36 mouse cellular contexts compared by ENCODE assay signal in the genomic region with DNA sequence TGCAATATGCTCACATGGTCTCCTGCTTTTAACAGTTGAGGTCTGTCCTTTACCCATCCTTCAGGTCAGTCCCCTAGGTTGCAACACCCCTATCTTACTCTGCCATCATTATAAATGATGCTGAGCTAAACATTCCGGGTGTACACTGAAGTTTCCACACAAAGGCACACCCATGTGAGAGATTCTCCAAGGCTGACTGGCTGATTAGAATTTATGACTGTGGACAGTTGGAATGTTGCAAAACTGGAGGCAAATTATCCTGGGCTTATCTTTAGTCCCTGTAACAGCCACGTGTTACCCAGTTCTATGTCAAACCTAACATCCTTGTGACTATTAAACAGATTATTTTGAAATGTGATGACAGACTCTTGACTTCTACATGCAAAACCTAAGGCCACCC.
DNase-seq lines count a peak whose midpoint lies in the region; ATAC-seq lines count a peak whose summit lies in the region.
"Had no signal": no experiment of that assay in that cellular context is flagged by ENCODE, and none has a peak within 500 bp of the region (broad histone marks: within the 10 kb centered on the region; RNA-seq: fewer than 3 reads in every experiment).

No protein-coding gene starts in this region.

- no peak overlapping the region for H3K27ac ChIP-seq in intestine, embryonic 15.5 days
- H3K27ac ChIP-seq in stomach, embryonic 16.5 days (ENCODE audit: low read length): no peak overlapping the region
- H3K27ac ChIP-seq: embryonic facial prominence, embryonic 15.5 days; forebrain, embryonic 12.5 days; heart, adult 2 months; heart, embryonic 13.5 days; hindbrain, embryonic 10.5 days; hindbrain, embryonic 15.5 days; limb, embryonic 13.5 days; liver, embryonic 12.5 days; midbrain, embryonic 13.5 days; neural tube, embryonic 15.5 days; stomach, embryonic 15.5 days had no signal

- intact Hi-C loops in left cerebral cortex, postnatal 25 days (cut with DNase I): no loop called here

- peak; percentile 59 for DNase-seq in heart, adult 11 months
- DNase-seq in heart, adult 18-20 months: no peak
- peak; percentile 76 for DNase-seq in NIH3T3 (ENCODE audit: low read depth)
- DNase-seq in left cerebral cortex, postnatal 25 days (ENCODE audit: low spot score in 2 of 2): no peak
- no peak for DNase-seq in thymus, postnatal 4 days
- DNase-seq in urinary bladder, postnatal 25 days (ENCODE audit: low spot score): no peak
- DNase-seq: adrenal gland, postnatal 10 days; cerebellum, adult 8-10 months; cerebellum, postnatal 36 days; embryo, embryonic 11 days; forebrain, postnatal 0 days; gastrocnemius, postnatal 10 days; heart, adult 2 months; heart, postnatal 10 days; kidney, adult 9 months; kidney, postnatal 10 days; liver, postnatal 0 days; lung, postnatal 4 days; retina, postnatal 1 day; right cerebral cortex, postnatal 14 days; thymus, adult 18-20 months; thymus, postnatal 25 days had no signal

- no peaks in the 10 kb centered on the region for H3K27me3 ChIP-seq in intestine, embryonic 15.5 days (replicated peaks)
- H3K27me3 ChIP-seq in stomach, embryonic 16.5 days (ENCODE audit: control insufficient read depth, insufficient read depth, low read length): no peaks in the 10 kb centered on the region
- H3K27me3 ChIP-seq: embryonic facial prominence, embryonic 15.5 days; forebrain, embryonic 12.5 days; heart, embryonic 13.5 days; hindbrain, embryonic 15.5 days; limb, embryonic 13.5 days; liver, embryonic 12.5 days; midbrain, embryonic 13.5 days; neural tube, embryonic 15.5 days; stomach, embryonic 15.5 days had no signal

- no peaks in the 10 kb centered on the region for H3K9me3 ChIP-seq in intestine, embryonic 15.5 days
- peaks cover 6% of the 10 kb centered on the region; the same call in 1 of the 2 replicates for H3K9me3 ChIP-seq in stomach, embryonic 16.5 days (replicated peaks; ENCODE audit: control insufficient read depth, low read length)
- H3K9me3 ChIP-seq: embryonic facial prominence, embryonic 15.5 days; forebrain, embryonic 12.5 days; heart, embryonic 13.5 days; hindbrain, embryonic 10.5 days; hindbrain, embryonic 15.5 days; limb, embryonic 13.5 days; liver, embryonic 12.5 days; midbrain, embryonic 13.5 days; neural tube, embryonic 15.5 days; stomach, embryonic 15.5 days had no signal

- 40% methylated on average over 2 of the region's 2 CpGs for WGBS in intestine, embryonic 15.5 days
- 35% methylated on average over 2 of the region's 2 CpGs for WGBS in stomach, embryonic 16.5 days

- H3K4me1 ChIP-seq in intestine, embryonic 15.5 days (replicated peaks): no peaks in the 10 kb centered on the region
- H3K4me1 ChIP-seq in stomach, embryonic 16.5 days (ENCODE audit: control insufficient read depth, insufficient read depth, low read length): no peaks in the 10 kb centered on the region
- H3K4me1 ChIP-seq: forebrain, embryonic 12.5 days; heart, embryonic 13.5 days; hindbrain, embryonic 10.5 days; hindbrain, embryonic 15.5 days; limb, embryonic 13.5 days; liver, embryonic 12.5 days; midbrain, embryonic 13.5 days; neural tube, embryonic 15.5 days; stomach, embryonic 15.5 days had no signal

- no peak overlapping the region for H3K4me2 ChIP-seq in intestine, embryonic 15.5 days (replicated peaks)
- no peak overlapping the region for H3K4me2 ChIP-seq in stomach, embryonic 16.5 days (ENCODE audit: low read depth, low read length)
- H3K4me2 ChIP-seq: embryonic facial prominence, embryonic 15.5 days; forebrain, embryonic 12.5 days; heart, embryonic 13.5 days; hindbrain, embryonic 15.5 days; limb, embryonic 13.5 days; liver, embryonic 12.5 days; midbrain, embryonic 13.5 days; neural tube, embryonic 15.5 days; stomach, embryonic 15.5 days had no signal

- peak; percentile 93 for ATAC-seq in intestine, embryonic 15.5 days
- ATAC-seq in stomach, embryonic 16.5 days (ENCODE audit: insufficient read depth, low FRiP score): 0 out of 2 replicates have a peak, but pooled peaks have one; percentile 40
- ATAC-seq: CD4-positive, CD25-positive, alpha-beta regulatory T cell, adult 4 months; forebrain, postnatal 0 days; inflammation-experienced regulatory T-cells, adult 6 months; liver, embryonic 12.5 days; liver, postnatal 0 days; midbrain, embryonic 13.5 days had no signal

- no peaks in the 10 kb centered on the region for H3K36me3 ChIP-seq in intestine, embryonic 15.5 days
- no peaks in the 10 kb centered on the region for H3K36me3 ChIP-seq in stomach, embryonic 16.5 days (ENCODE audit: control insufficient read depth, insufficient read depth, low read length)
- H3K36me3 ChIP-seq: embryonic facial prominence, embryonic 15.5 days; forebrain, embryonic 12.5 days; heart, embryonic 13.5 days; hindbrain, embryonic 10.5 days; hindbrain, embryonic 15.5 days; limb, embryonic 13.5 days; liver, embryonic 12.5 days; midbrain, embryonic 13.5 days; neural tube, embryonic 15.5 days; stomach, embryonic 15.5 days had no signal

- no peak overlapping the region for H3K4me3 ChIP-seq in intestine, embryonic 15.5 days (replicated peaks)
- H3K4me3 ChIP-seq in stomach, embryonic 16.5 days (replicated peaks; ENCODE audit: low read length): no peak overlapping the region
- H3K4me3 ChIP-seq: embryonic facial prominence, embryonic 15.5 days; forebrain, embryonic 12.5 days; heart, adult 2 months; heart, embryonic 13.5 days; hindbrain, embryonic 10.5 days; hindbrain, embryonic 15.5 days; limb, embryonic 13.5 days; liver, embryonic 12.5 days; midbrain, embryonic 13.5 days; neural tube, embryonic 15.5 days; stomach, embryonic 15.5 days had no signal

- no peak overlapping the region for H3K9ac ChIP-seq in intestine, embryonic 15.5 days
- no peak overlapping the region for H3K9ac ChIP-seq in stomach, embryonic 16.5 days (ENCODE audit: low read length)
- H3K9ac ChIP-seq: embryonic facial prominence, embryonic 15.5 days; forebrain, embryonic 12.5 days; forebrain, postnatal 0 days; heart, embryonic 13.5 days; hindbrain, embryonic 15.5 days; limb, embryonic 13.5 days; liver, embryonic 12.5 days; liver, postnatal 0 days; midbrain, embryonic 13.5 days; neural tube, embryonic 15.5 days; stomach, embryonic 15.5 days had no signal

Comparison
In these comparisons a context has a peak if more than half of its experiments do, and no peak if none do; other contexts are left out.
1. DNase-seq: peak in heart, adult 11 months (single experiment) and NIH3T3 (single experiment); none in heart, adult 18-20 months (0 of 2), left cerebral cortex, postnatal 25 days (0 of 2), thymus, postnatal 4 days (single experiment) and urinary bladder, postnatal 25 days (single experiment).